24 mouse cellular contexts compared by ENCODE assay signal in genomic region chr16:29950791-29951190, GRCm38 (mm10).
A peak's percentile ranks its signal among the peaks of the same experiment; 100 is the strongest.
DNase-seq lines count a peak whose midpoint lies in the region; ATAC-seq and TF ChIP-seq lines count a peak whose summit lies in the region.
"Had no signal": no experiment of that assay in that cellular context is flagged by ENCODE, and none has a peak within 500 bp of the region (broad histone marks: within the 10 kb centered on the region; RNA-seq: fewer than 3 reads in every experiment).

No protein-coding gene starts in this region.

- H3K9ac ChIP-seq in hindbrain, embryonic 13.5 days = no peak overlapping the region
- no peak overlapping the region for H3K9ac ChIP-seq in hindbrain, embryonic 12.5 days
- no peak overlapping the region for H3K9ac ChIP-seq in stomach, postnatal 0 days (ENCODE audit: low read length)
- H3K9ac ChIP-seq: forebrain, embryonic 13.5 days; heart, embryonic 15.5 days; liver, embryonic 12.5 days; liver, postnatal 0 days; neural tube, embryonic 12.5 days had no signal

- 79% methylated on average over 4 of the region's 4 CpGs for WGBS in hindbrain, embryonic 13.5 days
- WGBS in hindbrain, embryonic 12.5 days = 85% methylated on average over 4 of the region's 4 CpGs
- WGBS in limb, embryonic 10.5 days = 80% methylated on average over 4 of the region's 4 CpGs
- 98% methylated on average over 4 of the region's 4 CpGs for WGBS in stomach, postnatal 0 days

- no peak overlapping the region for H3K4me2 ChIP-seq in hindbrain, embryonic 13.5 days
- H3K4me2 ChIP-seq in hindbrain, embryonic 12.5 days (replicated peaks) = no peak overlapping the region
- H3K4me2 ChIP-seq in stomach, postnatal 0 days (replicated peaks; ENCODE audit: low read depth) = no peak overlapping the region
- H3K4me2 ChIP-seq: forebrain, embryonic 13.5 days; heart, embryonic 15.5 days; liver, embryonic 12.5 days; midbrain, embryonic 11.5 days; neural tube, embryonic 12.5 days had no signal

- no peak for TF ChIP-seq CTCF in stomach, postnatal 0 days (IDR thresholded peaks at IDR 0.05; ENCODE audit: low read depth)

- H3K36me3 ChIP-seq in hindbrain, embryonic 13.5 days = no peaks in the 10 kb centered on the region
- H3K36me3 ChIP-seq in hindbrain, embryonic 12.5 days = no peaks in the 10 kb centered on the region
- no peaks in the 10 kb centered on the region for H3K36me3 ChIP-seq in limb, embryonic 10.5 days
- no peaks in the 10 kb centered on the region for H3K36me3 ChIP-seq in stomach, postnatal 0 days (ENCODE audit: control insufficient read depth, insufficient read depth, low read length)
- H3K36me3 ChIP-seq: heart, embryonic 15.5 days; liver, embryonic 12.5 days; neural tube, embryonic 12.5 days had no signal

- no peak for ATAC-seq in hindbrain, embryonic 13.5 days (ENCODE audit: low FRiP score)
- ATAC-seq in hindbrain, embryonic 12.5 days (ENCODE audit: low FRiP score) = no peak
- ATAC-seq in stomach, postnatal 0 days (ENCODE audit: low FRiP score, low TSS enrichment) = no peak
- ATAC-seq: forebrain, embryonic 13.5 days; intestine, embryonic 16.5 days; liver, embryonic 12.5 days; liver, postnatal 0 days; midbrain, embryonic 16.5 days; Patski had no signal

- peaks cover 21% of the 10 kb centered on the region for H3K4me1 ChIP-seq in hindbrain, embryonic 13.5 days (replicated peaks)
- H3K4me1 ChIP-seq in hindbrain, embryonic 12.5 days = peaks cover 7% of the 10 kb centered on the region
- peaks cover 60% of the 10 kb centered on the region for H3K4me1 ChIP-seq in limb, embryonic 10.5 days
- H3K4me1 ChIP-seq in stomach, postnatal 0 days (replicated peaks; ENCODE audit: control insufficient read depth, insufficient read depth) = peaks cover 3% of the 10 kb centered on the region

- TF ChIP-seq EP300 in stomach, postnatal 0 days (optimal IDR thresholded peaks at IDR 0.05) = no peak

- peaks cover 34% of the 10 kb centered on the region for H3K27me3 ChIP-seq in hindbrain, embryonic 13.5 days
- H3K27me3 ChIP-seq in hindbrain, embryonic 12.5 days = peaks cover 17% of the 10 kb centered on the region
- no peaks in the 10 kb centered on the region for H3K27me3 ChIP-seq in limb, embryonic 10.5 days (ENCODE audit: low read depth, poor library complexity, severe bottlenecking)
- H3K27me3 ChIP-seq in stomach, postnatal 0 days (ENCODE audit: control insufficient read depth, insufficient read depth, low read length) = no peaks in the 10 kb centered on the region
- H3K27me3 ChIP-seq: heart, embryonic 15.5 days; Patski had no signal

- no peaks in the 10 kb centered on the region for H3K9me3 ChIP-seq in hindbrain, embryonic 13.5 days
- no peaks in the 10 kb centered on the region for H3K9me3 ChIP-seq in hindbrain, embryonic 12.5 days (replicated peaks)
- H3K9me3 ChIP-seq in limb, embryonic 10.5 days (replicated peaks) = no peaks in the 10 kb centered on the region
- no peaks in the 10 kb centered on the region for H3K9me3 ChIP-seq in stomach, postnatal 0 days (ENCODE audit: control insufficient read depth, low read length)
- H3K9me3 ChIP-seq: forebrain, embryonic 13.5 days; heart, embryonic 15.5 days; liver, embryonic 12.5 days; neural tube, embryonic 12.5 days had no signal

- peak overlapping the region; percentile 66; the same call in 1 of the 2 replicates for H3K27ac ChIP-seq in hindbrain, embryonic 13.5 days
- no peak overlapping the region for H3K27ac ChIP-seq in hindbrain, embryonic 12.5 days
- H3K27ac ChIP-seq in limb, embryonic 10.5 days = peak overlapping the region; percentile 59; the same call in 1 of the 2 replicates
- no peak overlapping the region for H3K27ac ChIP-seq in stomach, postnatal 0 days (replicated peaks)
- H3K27ac ChIP-seq: forebrain, embryonic 13.5 days; heart, embryonic 15.5 days; liver, embryonic 12.5 days; neural tube, embryonic 12.5 days had no signal

- H3K4me3 ChIP-seq in hindbrain, embryonic 13.5 days = no peak overlapping the region
- no peak overlapping the region for H3K4me3 ChIP-seq in hindbrain, embryonic 12.5 days
- no peak overlapping the region for H3K4me3 ChIP-seq in limb, embryonic 10.5 days
- no peak overlapping the region for H3K4me3 ChIP-seq in stomach, postnatal 0 days (ENCODE audit: low read depth, low read length)
- H3K4me3 ChIP-seq: forebrain, embryonic 13.5 days; heart, embryonic 15.5 days; liver, embryonic 12.5 days; neural tube, embryonic 12.5 days had no signal

- peak; percentile 76 for DNase-seq in cerebellum, adult 9-10 months
- DNase-seq in limb, embryonic 10.5 days (ENCODE audit: low spot score) = no peak
- DNase-seq in right cerebral cortex, postnatal 36 days (ENCODE audit: low spot score in 2 of 2) = no peak
- no peak for DNase-seq in left cerebral cortex, adult 8-10 months (ENCODE audit: low spot score in 2 of 2)
- no peak for DNase-seq in stomach, postnatal 0 days (ENCODE audit: low spot score)
- DNase-seq: adrenal gland, postnatal 25 days; gastrocnemius, postnatal 14 days; kidney, postnatal 14 days; layer of hippocampus, adult 9-11 months; liver, postnatal 0 days; lung, postnatal 36 days; right cerebral cortex, postnatal 14 days; thymus, adult 18-20 months; thymus, postnatal 25 days had no signal

Comparison
In these comparisons a context has a peak if more than half of its experiments do, and no peak if none do; other contexts are left out.
1. H3K27ac ChIP-seq: peak in hindbrain, embryonic 13.5 days (single experiment) and limb, embryonic 10.5 days (single experiment); none in hindbrain, embryonic 12.5 days (single experiment) and stomach, postnatal 0 days (single experiment).